Mouse (Mus musculus): ENCODE measurements at regions not wholly inside any gene's neighbourhood (a gene's known extent, or its start where the extent isn't known, plus 50 kb on each side); places are given as distances from the start of the nearest gene placed in this dataset.

- H3K9ac ChIP-seq (replicated peaks; ENCODE audit: low read depth) = no peak overlapping the region
- H3K27ac ChIP-seq (ENCODE audit: low read length) = no peak overlapping the region
- ATAC-seq = no peak
- DNase-seq (ENCODE audit: low spot score) = no peak
- no peaks in the 10 kb centered on the region for H3K36me3 ChIP-seq (ENCODE audit: insufficient read depth, low read length)
- 53% methylated on average over 8 of the region's 8 CpGs for WGBS
- H3K9me3 ChIP-seq (ENCODE audit: low read length) = no peaks in the 10 kb centered on the region
- no peaks in the 10 kb centered on the region for H3K4me1 ChIP-seq (ENCODE audit: insufficient read depth, low read depth, low read length)
- H3K4me3 ChIP-seq (ENCODE audit: low read depth, low read length) = no peak overlapping the region
- no peak for TF ChIP-seq EP300 (IDR thresholded peaks at IDR 0.05)
- TF ChIP-seq CTCF (IDR thresholded peaks at IDR 0.05) = no peak
- no peaks in the 10 kb centered on the region for H3K27me3 ChIP-seq (replicated peaks; ENCODE audit: insufficient read depth, low read length)
- no peak overlapping the region for H3K4me2 ChIP-seq (replicated peaks; ENCODE audit: low read depth, low read length)
Measured at GRCm38 (mm10) chr13:103499376-103499775, 165.1 kb upstream of the Mast4 start.

- no peak overlapping the region for H3K4me3 ChIP-seq (ENCODE audit: low read depth, low read length)
- H3K36me3 ChIP-seq (ENCODE audit: insufficient read depth, low read length) = no peaks in the 10 kb centered on the region
- ATAC-seq (no peak), DNase-seq (ENCODE audit: low spot score) (no peak)
- 61% methylated on average over 9 of the region's 9 CpGs for WGBS
- H3K4me1 ChIP-seq (ENCODE audit: insufficient read depth, low read depth, low read length) = no peaks in the 10 kb centered on the region
- no peak for TF ChIP-seq EP300 (IDR thresholded peaks at IDR 0.05)
- no peak for TF ChIP-seq CTCF (IDR thresholded peaks at IDR 0.05)
- no peak overlapping the region for H3K4me2 ChIP-seq (replicated peaks; ENCODE audit: low read depth, low read length)
- no peaks in the 10 kb centered on the region for H3K27me3 ChIP-seq (replicated peaks; ENCODE audit: insufficient read depth, low read length)
- H3K9me3 ChIP-seq (ENCODE audit: low read length) = no peaks in the 10 kb centered on the region
- H3K9ac ChIP-seq (replicated peaks; ENCODE audit: low read depth) = no peak overlapping the region
- no peak overlapping the region for H3K27ac ChIP-seq (ENCODE audit: low read length)
Measured at GRCm38 (mm10) chr13:103494371-103494770, 160.1 kb upstream of the Mast4 start.

GRCm38 (mm10) chr13:103493567-103493966 lies 159.3 kb upstream of the Mast4 start:
- WGBS = 43% methylated on average over 7 of the region's 7 CpGs
- H3K9me3 ChIP-seq (ENCODE audit: low read length) = no peaks in the 10 kb centered on the region
- H3K9ac ChIP-seq (replicated peaks; ENCODE audit: low read depth) = no peak overlapping the region
- H3K36me3 ChIP-seq (ENCODE audit: insufficient read depth, low read length) = no peaks in the 10 kb centered on the region
- no peaks in the 10 kb centered on the region for H3K27me3 ChIP-seq (replicated peaks; ENCODE audit: insufficient read depth, low read length)
- TF ChIP-seq CTCF (IDR thresholded peaks at IDR 0.05) (no peak), EP300 (IDR thresholded peaks at IDR 0.05) (no peak)
- DNase-seq (ENCODE audit: low spot score) = no peak
- no peak for ATAC-seq
- no peak overlapping the region for H3K4me3 ChIP-seq (ENCODE audit: low read depth, low read length)
- no peak overlapping the region for H3K27ac ChIP-seq (ENCODE audit: low read length)
- H3K4me2 ChIP-seq (replicated peaks; ENCODE audit: low read depth, low read length) = no peak overlapping the region
- H3K4me1 ChIP-seq (ENCODE audit: insufficient read depth, low read depth, low read length) = no peaks in the 10 kb centered on the region

GRCm38 (mm10) chr13:103490049-103490448 lies 155.8 kb upstream of the Mast4 start:
- Histone ChIP-seq H3K27me3 (replicated peaks; ENCODE audit: insufficient read depth, low read length) (no peaks in the 10 kb centered on the region), H3K4me3 (ENCODE audit: low read depth, low read length) (no peak overlapping the region), H3K4me1 (ENCODE audit: insufficient read depth, low read depth, low read length) (no peaks in the 10 kb centered on the region), H3K9ac (replicated peaks; ENCODE audit: low read depth) (no peak overlapping the region), H3K9me3 (ENCODE audit: low read length) (no peaks in the 10 kb centered on the region), H3K4me2 (replicated peaks; ENCODE audit: low read depth, low read length) (no peak overlapping the region), H3K27ac (ENCODE audit: low read length) (no peak overlapping the region), H3K36me3 (ENCODE audit: insufficient read depth, low read length) (no peaks in the 10 kb centered on the region)
- DNase-seq (ENCODE audit: low spot score) = no peak
- no peak for ATAC-seq
- no peak for TF ChIP-seq CTCF (IDR thresholded peaks at IDR 0.05)
- TF ChIP-seq EP300 (IDR thresholded peaks at IDR 0.05) = no peak
- WGBS = 86% methylated on average over 6 of the region's 6 CpGs

- Histone ChIP-seq H3K4me1 (ENCODE audit: insufficient read depth, low read depth, low read length) (no peaks in the 10 kb centered on the region), H3K27me3 (replicated peaks; ENCODE audit: insufficient read depth, low read length) (no peaks in the 10 kb centered on the region), H3K9ac (replicated peaks; ENCODE audit: low read depth) (no peak overlapping the region), H3K4me3 (ENCODE audit: low read depth, low read length) (no peak overlapping the region), H3K4me2 (replicated peaks; ENCODE audit: low read depth, low read length) (no peak overlapping the region), H3K36me3 (ENCODE audit: insufficient read depth, low read length) (no peaks in the 10 kb centered on the region), H3K9me3 (ENCODE audit: low read length) (no peaks in the 10 kb centered on the region), H3K27ac (ENCODE audit: low read length) (no peak overlapping the region)
- DNase-seq (ENCODE audit: low spot score) = no peak
- no peak for ATAC-seq
- TF ChIP-seq EP300 (IDR thresholded peaks at IDR 0.05) = no peak
- no peak for TF ChIP-seq CTCF (IDR thresholded peaks at IDR 0.05)
- 47% methylated on average over 5 of the region's 5 CpGs for WGBS
Measured at GRCm38 (mm10) chr13:103484092-103484491, 149.8 kb upstream of the Mast4 start.

GRCm38 (mm10) chr13:103483392-103483791 lies 149.1 kb upstream of the Mast4 start:
- no peak for DNase-seq (ENCODE audit: low spot score)
- H3K4me3 ChIP-seq (ENCODE audit: low read depth, low read length) = no peak overlapping the region
- no peak for TF ChIP-seq CTCF (IDR thresholded peaks at IDR 0.05)
- no peak for TF ChIP-seq EP300 (IDR thresholded peaks at IDR 0.05)
- no peaks in the 10 kb centered on the region for H3K36me3 ChIP-seq (ENCODE audit: insufficient read depth, low read length)
- WGBS = 63% methylated on average over 7 of the region's 7 CpGs
- no peak for ATAC-seq
- no peak overlapping the region for H3K4me2 ChIP-seq (replicated peaks; ENCODE audit: low read depth, low read length)
- H3K27me3 ChIP-seq (replicated peaks; ENCODE audit: insufficient read depth, low read length) = no peaks in the 10 kb centered on the region
- no peak overlapping the region for H3K27ac ChIP-seq (ENCODE audit: low read length)
- no peaks in the 10 kb centered on the region for H3K9me3 ChIP-seq (ENCODE audit: low read length)
- no peak overlapping the region for H3K9ac ChIP-seq (replicated peaks; ENCODE audit: low read depth)
- H3K4me1 ChIP-seq (ENCODE audit: insufficient read depth, low read depth, low read length) = no peaks in the 10 kb centered on the region

- TF ChIP-seq CTCF (IDR thresholded peaks at IDR 0.05) (no peak), EP300 (IDR thresholded peaks at IDR 0.05) (no peak)
- DNase-seq (ENCODE audit: low spot score) = no peak
- no peaks in the 10 kb centered on the region for H3K4me1 ChIP-seq (ENCODE audit: insufficient read depth, low read depth, low read length)
- no peaks in the 10 kb centered on the region for H3K27me3 ChIP-seq (replicated peaks; ENCODE audit: insufficient read depth, low read length)
- no peak overlapping the region for H3K27ac ChIP-seq (ENCODE audit: low read length)
- 72% methylated on average over 6 of the region's 6 CpGs for WGBS
- H3K9ac ChIP-seq (replicated peaks; ENCODE audit: low read depth) = no peak overlapping the region
- H3K4me3 ChIP-seq (ENCODE audit: low read depth, low read length) = no peak overlapping the region
- H3K4me2 ChIP-seq (replicated peaks; ENCODE audit: low read depth, low read length) = no peak overlapping the region
- no peak for ATAC-seq
- H3K36me3 ChIP-seq (ENCODE audit: insufficient read depth, low read length) = no peaks in the 10 kb centered on the region
- H3K9me3 ChIP-seq (ENCODE audit: low read length) = no peaks in the 10 kb centered on the region
Measured at GRCm38 (mm10) chr13:103476328-103476727, 142.0 kb upstream of the Mast4 start.

Measured in lung, postnatal 0 days (tissue).